In the genomic region with DNA sequence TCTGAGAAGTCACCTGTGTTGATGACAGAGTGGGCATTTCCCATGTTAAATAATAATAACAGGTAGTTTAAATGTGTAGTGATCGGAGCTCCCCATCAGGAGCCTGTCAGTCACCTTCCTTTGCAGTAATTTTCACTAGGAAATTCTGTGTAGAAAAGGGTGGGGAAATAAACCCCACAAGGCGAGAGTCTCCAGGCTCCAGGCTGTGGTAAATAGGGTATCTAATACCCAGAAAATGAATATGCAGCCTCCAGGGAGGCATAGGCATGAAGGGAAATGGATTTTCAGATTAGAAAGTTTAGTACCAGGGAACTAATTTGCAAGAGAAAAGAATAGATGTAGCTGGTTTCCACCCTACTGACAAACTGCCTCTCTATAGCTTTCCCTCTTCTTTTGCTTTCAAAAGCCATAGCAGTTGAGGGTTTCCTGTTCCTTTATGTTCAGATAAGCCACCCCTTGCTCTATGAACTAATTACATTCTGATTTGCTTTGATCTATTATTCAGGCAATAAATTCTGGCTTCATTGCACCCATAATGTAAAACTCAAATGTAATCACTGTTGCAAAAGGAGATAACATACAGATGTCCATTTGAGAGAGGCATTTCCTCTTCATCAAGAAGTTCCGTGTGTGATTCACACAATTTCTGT, we compare ENCODE assay signal across 21 mouse cellular contexts.
DNase-seq lines count a peak whose midpoint lies in the region; ATAC-seq lines count a peak whose summit lies in the region.
"Had no signal": no experiment of that assay in that cellular context is flagged by ENCODE, and none has a peak within 500 bp of the region (broad histone marks: within the 10 kb centered on the region; RNA-seq: fewer than 3 reads in every experiment).

No protein-coding gene starts in this region.

- no peaks in the 10 kb centered on the region for H3K27me3 ChIP-seq in hindbrain, embryonic 14.5 days (ENCODE audit: control insufficient read depth, insufficient read depth, low read length)
- no peaks in the 10 kb centered on the region for H3K27me3 ChIP-seq in hindbrain, embryonic 16.5 days (replicated peaks; ENCODE audit: control insufficient read depth, insufficient read depth, low read length)
- H3K27me3 ChIP-seq in midbrain, embryonic 12.5 days, result no peaks in the 10 kb centered on the region
- H3K27me3 ChIP-seq in midbrain, embryonic 16.5 days (ENCODE audit: control insufficient read depth, insufficient read depth, low read depth, low read length), result no peaks in the 10 kb centered on the region
- H3K27me3 ChIP-seq in intestine, embryonic 15.5 days (replicated peaks), result no peaks in the 10 kb centered on the region
- H3K27me3 ChIP-seq: embryonic facial prominence, embryonic 15.5 days; hindbrain, embryonic 15.5 days; limb, embryonic 15.5 days had no signal

- no peaks in the 10 kb centered on the region for H3K9me3 ChIP-seq in hindbrain, embryonic 14.5 days (ENCODE audit: control insufficient read depth, low read length)
- H3K9me3 ChIP-seq in hindbrain, embryonic 16.5 days (ENCODE audit: control insufficient read depth, low read length), result no peaks in the 10 kb centered on the region
- no peaks in the 10 kb centered on the region for H3K9me3 ChIP-seq in midbrain, embryonic 12.5 days
- H3K9me3 ChIP-seq in midbrain, embryonic 16.5 days (replicated peaks; ENCODE audit: control insufficient read depth, low read length, poor library complexity, severe bottlenecking), result no peaks in the 10 kb centered on the region
- no peaks in the 10 kb centered on the region for H3K9me3 ChIP-seq in intestine, embryonic 15.5 days
- H3K9me3 ChIP-seq: embryonic facial prominence, embryonic 15.5 days; heart, embryonic 10.5 days; hindbrain, embryonic 15.5 days; limb, embryonic 15.5 days had no signal

- WGBS in hindbrain, embryonic 14.5 days, result 45% methylated on average over 3 of the region's 3 CpGs
- WGBS in hindbrain, embryonic 16.5 days, result 46% methylated on average over 3 of the region's 3 CpGs
- WGBS in midbrain, embryonic 12.5 days, result 27% methylated on average over 3 of the region's 3 CpGs
- 25% methylated on average over 3 of the region's 3 CpGs for whole genome bisulfite sequencing in midbrain, embryonic 16.5 days
- 57% methylated on average over 3 of the region's 3 CpGs for WGBS in intestine, embryonic 15.5 days

- no peak for DNase-seq in hindbrain, embryonic 14.5 days (ENCODE audit: low spot score)
- DNase-seq in urinary bladder, adult 2 months (ENCODE audit: low spot score), result no peak
- no peak for DNase-seq in embryo, embryonic 10.5 days (ENCODE audit: low spot score)
- DNase-seq: adrenal gland, postnatal 25 days; cerebellum, adult 9-10 months; gastrocnemius, adult 2 months; heart, postnatal 4 days; left cerebral cortex, postnatal 4 days; lung, embryonic 14.5 days; right cerebral cortex, postnatal 14 days; spleen, adult 18-20 months; thymus, postnatal 25 days had no signal

- H3K9ac ChIP-seq in hindbrain, embryonic 14.5 days, result no peak overlapping the region
- H3K9ac ChIP-seq in hindbrain, embryonic 16.5 days (ENCODE audit: low read depth, low read length), result no peak overlapping the region
- no peak overlapping the region for H3K9ac ChIP-seq in midbrain, embryonic 12.5 days (replicated peaks)
- no peak overlapping the region for H3K9ac ChIP-seq in midbrain, embryonic 16.5 days (ENCODE audit: low read depth, low read length)
- H3K9ac ChIP-seq in intestine, embryonic 15.5 days, result no peak overlapping the region
- H3K9ac ChIP-seq: embryonic facial prominence, embryonic 15.5 days; hindbrain, embryonic 15.5 days; limb, embryonic 15.5 days; liver, embryonic 14.5 days; lung, embryonic 14.5 days had no signal

- H3K4me2 ChIP-seq in hindbrain, embryonic 14.5 days (replicated peaks), result no peak overlapping the region
- H3K4me2 ChIP-seq in hindbrain, embryonic 16.5 days (ENCODE audit: low read length), result no peak overlapping the region
- no peak overlapping the region for H3K4me2 ChIP-seq in midbrain, embryonic 12.5 days (replicated peaks)
- H3K4me2 ChIP-seq in midbrain, embryonic 16.5 days (ENCODE audit: low read length), result no peak overlapping the region
- no peak overlapping the region for H3K4me2 ChIP-seq in intestine, embryonic 15.5 days (replicated peaks)
- H3K4me2 ChIP-seq: embryonic facial prominence, embryonic 15.5 days; hindbrain, embryonic 15.5 days; limb, embryonic 15.5 days; lung, embryonic 14.5 days had no signal

- H3K4me1 ChIP-seq in hindbrain, embryonic 14.5 days (replicated peaks; ENCODE audit: control insufficient read depth, insufficient read depth, low read length), result no peaks in the 10 kb centered on the region
- H3K4me1 ChIP-seq in hindbrain, embryonic 16.5 days (ENCODE audit: control insufficient read depth, insufficient read depth, low read depth, low read length), result no peaks in the 10 kb centered on the region
- no peaks in the 10 kb centered on the region for H3K4me1 ChIP-seq in midbrain, embryonic 12.5 days
- peaks cover 5% of the 10 kb centered on the region; the same call in 1 of the 2 replicates for H3K4me1 ChIP-seq in midbrain, embryonic 16.5 days (ENCODE audit: control insufficient read depth, insufficient read depth, low read length)
- H3K4me1 ChIP-seq in intestine, embryonic 15.5 days (replicated peaks), result no peaks in the 10 kb centered on the region
- H3K4me1 ChIP-seq: embryonic facial prominence, embryonic 15.5 days; heart, embryonic 10.5 days; limb, embryonic 15.5 days had no signal

- H3K27ac ChIP-seq in hindbrain, embryonic 14.5 days, result 0 out of 2 replicates have a peak overlapping the region, but pooled peaks have one; percentile 14
- no peak overlapping the region for H3K27ac ChIP-seq in hindbrain, embryonic 16.5 days (ENCODE audit: low read depth, low read length)
- H3K27ac ChIP-seq in midbrain, embryonic 12.5 days (replicated peaks), result no peak overlapping the region
- H3K27ac ChIP-seq in midbrain, embryonic 16.5 days (ENCODE audit: low read length), result no peak overlapping the region
- H3K27ac ChIP-seq in intestine, embryonic 15.5 days, result peak overlapping the region; percentile 28
- H3K27ac ChIP-seq: embryonic facial prominence, embryonic 15.5 days; gastrocnemius, adult 2 months; heart, embryonic 10.5 days; hindbrain, embryonic 15.5 days; limb, embryonic 15.5 days; liver, embryonic 14.5 days had no signal

- no peak overlapping the region for H3K4me3 ChIP-seq in hindbrain, embryonic 14.5 days (replicated peaks; ENCODE audit: low read length)
- no peak overlapping the region for H3K4me3 ChIP-seq in hindbrain, embryonic 16.5 days (ENCODE audit: low read length)
- H3K4me3 ChIP-seq in midbrain, embryonic 12.5 days, result no peak overlapping the region
- no peak overlapping the region for H3K4me3 ChIP-seq in midbrain, embryonic 16.5 days (ENCODE audit: low read depth, low read length)
- no peak overlapping the region for H3K4me3 ChIP-seq in intestine, embryonic 15.5 days (replicated peaks)
- H3K4me3 ChIP-seq: embryonic facial prominence, embryonic 15.5 days; gastrocnemius, adult 2 months; heart, embryonic 10.5 days; hindbrain, embryonic 15.5 days; limb, embryonic 15.5 days had no signal

- no peaks in the 10 kb centered on the region for H3K36me3 ChIP-seq in hindbrain, embryonic 14.5 days (replicated peaks; ENCODE audit: control insufficient read depth, insufficient read depth)
- H3K36me3 ChIP-seq in hindbrain, embryonic 16.5 days (ENCODE audit: control insufficient read depth, insufficient read depth, low read length), result no peaks in the 10 kb centered on the region
- H3K36me3 ChIP-seq in midbrain, embryonic 12.5 days, result no peaks in the 10 kb centered on the region
- no peaks in the 10 kb centered on the region for H3K36me3 ChIP-seq in midbrain, embryonic 16.5 days (ENCODE audit: control insufficient read depth, insufficient read depth, low read length)
- no peaks in the 10 kb centered on the region for H3K36me3 ChIP-seq in intestine, embryonic 15.5 days
- H3K36me3 ChIP-seq: embryonic facial prominence, embryonic 15.5 days; heart, embryonic 10.5 days; hindbrain, embryonic 15.5 days; limb, embryonic 15.5 days had no signal

- ATAC-seq in hindbrain, embryonic 14.5 days (ENCODE audit: low FRiP score), result no peak
- ATAC-seq in hindbrain, embryonic 16.5 days, result no peak
- peak; percentile 71 for ATAC-seq in midbrain, embryonic 12.5 days (ENCODE audit: low FRiP score, low read depth)
- ATAC-seq in midbrain, embryonic 16.5 days, result no peak
- ATAC-seq in intestine, embryonic 15.5 days, result peak; percentile 69

Comparison
In these comparisons a context has a peak if more than half of its experiments do, and no peak if none do; other contexts are left out.
1. ATAC-seq: peak in midbrain, embryonic 12.5 days (single experiment) and intestine, embryonic 15.5 days (single experiment); none in hindbrain, embryonic 14.5 days (single experiment), hindbrain, embryonic 16.5 days (single experiment) and midbrain, embryonic 16.5 days (single experiment).
2. H3K27ac ChIP-seq: peak in hindbrain, embryonic 14.5 days (single experiment) and intestine, embryonic 15.5 days (single experiment); none in hindbrain, embryonic 16.5 days (single experiment), midbrain, embryonic 12.5 days (single experiment) and midbrain, embryonic 16.5 days (single experiment).